Mouse (Mus musculus): Measurements from ENCODE around the gene Plk5.

DNA sequence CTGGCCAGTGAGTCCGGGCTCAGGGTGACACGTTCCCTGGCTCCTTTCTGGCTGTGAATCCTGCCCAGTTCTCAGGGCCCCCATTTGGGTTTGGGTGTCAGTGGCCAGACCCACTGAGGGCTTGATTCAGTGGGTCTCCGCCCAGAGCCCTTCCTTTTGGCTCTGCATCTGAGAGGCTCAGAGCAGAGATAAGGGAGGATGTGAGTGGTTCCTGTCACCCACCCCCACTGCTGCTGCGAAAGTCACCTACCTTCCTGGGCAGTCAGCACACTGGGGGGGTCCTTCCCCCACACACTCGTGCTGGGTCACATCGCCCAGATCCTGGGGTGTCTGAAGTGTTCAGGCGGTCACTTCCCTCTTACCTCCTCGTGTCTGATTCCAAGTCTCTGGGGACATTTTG lies 3.5 kb upstream of the Plk5 start:
- TF ChIP-seq MAX (IDR thresholded peaks at IDR 0.05; ENCODE audit: low read depth) = no peak
- no peak for TF ChIP-seq POLR2A (IDR thresholded peaks at IDR 0.05; ENCODE audit: insufficient read length, low read depth)
- no peak for TF ChIP-seq MYOD1 (IDR thresholded peaks at IDR 0.05; ENCODE audit: control insufficient read depth in 1 of 3, insufficient read length in 2 of 3, low read depth in 2 of 3)
- TF ChIP-seq CEBPB (IDR thresholded peaks at IDR 0.05; ENCODE audit: insufficient read depth, poor library complexity, severe bottlenecking) = no peak
- TF ChIP-seq E2F4 (IDR thresholded peaks at IDR 0.05; ENCODE audit: insufficient read depth) = no peak
- TF ChIP-seq POLR2AphosphoS2 (IDR thresholded peaks at IDR 0.05; ENCODE audit: insufficient read length, low read depth) = no peak
- TF ChIP-seq TCF12 (IDR thresholded peaks at IDR 0.05; ENCODE audit: insufficient read depth, poor library complexity, severe bottlenecking) = no peak
- no peak for TF ChIP-seq USF1 (IDR thresholded peaks at IDR 0.05; ENCODE audit: low read depth)
- TF ChIP-seq REST (IDR thresholded peaks at IDR 0.05; ENCODE audit: insufficient read depth, insufficient read length) = no peak

All from myocyte (in vitro differentiated cells).